Mouse (Mus musculus) mouse trophoblast stem cell (cell line): ENCODE measurements around the gene Prpsap1.
"Not testable (repeated sequence)": the region's sequence is repeated elsewhere in the genome, so short reads cannot be mapped to it uniquely, and the experiment has no call there.

Source experiments
- in situ Hi-C, 2 experiments: fragments of 300-500 bp; cut with MseI, MboI; formaldehyde crosslinking; loops; 2 replicates in 1 of 2; 3 replicates in 1 of 2; pipeline ENCODE4 v1.15.1; 2025

Prpsap1 gene

DNA sequence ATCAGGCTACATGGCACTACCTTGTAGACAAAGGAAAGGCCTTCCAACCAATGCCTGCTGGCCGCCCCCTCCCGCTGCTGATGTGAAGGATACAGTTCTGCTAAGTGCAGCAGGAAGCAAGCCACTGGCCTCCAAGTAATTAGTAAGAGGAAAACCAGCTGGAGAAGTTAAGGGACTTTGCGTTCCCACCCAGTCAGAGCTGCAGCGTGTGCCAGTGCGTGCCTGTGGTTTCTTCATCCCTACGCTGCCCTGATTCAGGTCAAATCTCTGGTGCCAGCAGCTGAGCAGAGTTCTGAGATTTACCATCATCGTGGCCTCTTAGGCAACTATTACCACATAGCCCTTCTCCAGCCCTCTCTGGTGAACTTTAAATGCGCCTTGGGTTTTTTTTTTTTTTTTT, 24.5 kb upstream of the Prpsap1 start:
- in situ Hi-C loops, result no loop called here

DNA sequence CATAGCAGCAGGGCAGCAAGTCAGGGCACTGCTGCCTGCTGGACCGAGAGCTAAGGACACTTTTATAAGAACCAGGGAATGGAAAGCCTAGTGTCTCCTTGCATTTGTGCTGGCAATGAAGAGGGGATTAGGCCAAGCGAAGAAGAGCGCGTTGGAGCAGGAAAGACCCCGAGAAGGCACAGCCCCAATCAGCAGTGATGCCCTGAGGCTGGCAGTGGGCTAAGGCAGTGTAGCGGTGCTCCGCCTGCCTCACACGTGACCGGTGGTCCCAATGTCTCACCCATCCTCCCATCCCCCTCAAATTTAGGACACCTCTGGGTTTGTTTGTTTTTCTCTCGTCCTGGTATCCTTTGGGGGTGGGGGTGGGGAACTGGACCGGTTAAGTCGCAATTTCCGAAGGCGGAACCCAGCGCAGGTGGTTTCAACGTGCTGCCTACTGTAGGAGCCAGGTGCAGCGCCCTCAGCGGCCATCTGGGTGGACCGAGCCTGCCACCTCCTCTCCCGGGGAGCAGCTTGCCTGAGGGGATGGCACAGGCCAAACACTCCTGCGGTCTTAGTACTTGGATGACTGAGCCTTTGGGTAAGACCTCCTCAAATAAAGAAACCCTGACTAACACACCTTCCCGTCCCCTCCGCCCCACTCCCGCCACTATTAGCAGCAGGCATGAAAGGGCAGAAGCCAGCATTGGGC, 21.5 kb upstream of the Prpsap1 start:
- in situ Hi-C loops, result no loop called here

DNA sequence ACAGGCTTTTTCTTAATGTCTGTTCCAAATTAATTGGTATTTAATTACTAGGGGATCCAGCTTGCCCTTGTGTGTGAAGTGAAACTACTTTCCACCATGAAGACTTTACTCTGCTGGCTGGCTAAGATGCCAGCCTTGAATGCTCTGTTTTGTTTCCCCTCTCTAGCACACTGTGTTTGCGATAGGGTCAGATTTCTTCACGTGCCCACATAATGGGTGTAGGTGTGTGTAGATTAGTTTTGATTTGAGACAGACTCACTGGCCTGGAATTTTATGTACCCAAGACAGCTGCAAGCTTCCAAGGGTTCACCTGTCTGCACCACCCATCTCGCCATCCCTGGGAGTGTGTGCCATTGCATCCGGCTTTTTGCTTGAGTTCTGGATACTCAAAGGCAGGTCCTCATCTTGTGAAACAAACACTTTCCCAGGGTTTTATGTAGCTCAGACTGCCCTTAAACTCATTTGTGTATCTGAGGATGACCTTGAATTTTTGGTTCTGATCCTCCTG, 19.6 kb upstream of the Prpsap1 start:
- in situ Hi-C loops, result no loop called here

DNA sequence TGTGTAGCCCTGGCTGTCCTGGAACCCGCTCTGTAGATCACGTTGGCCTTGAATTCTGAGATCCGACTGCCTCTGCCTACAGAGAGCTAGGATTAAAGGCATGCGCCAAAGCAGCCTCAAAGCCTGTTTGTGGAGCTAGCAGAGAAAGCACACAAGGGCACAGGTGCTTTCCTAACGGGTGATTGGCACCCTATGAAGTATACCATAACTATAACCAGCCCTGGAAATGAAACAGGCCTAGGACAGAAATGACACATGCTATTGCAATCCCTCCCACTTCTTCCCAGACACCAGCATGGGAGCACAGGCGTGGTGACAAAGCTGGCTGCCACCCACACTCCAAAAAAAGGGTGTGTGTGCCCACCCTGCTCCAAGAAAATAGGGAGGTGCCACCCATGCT, 19.0 kb upstream of the Prpsap1 start:
- in situ Hi-C loops, result no loop called here

DNA sequence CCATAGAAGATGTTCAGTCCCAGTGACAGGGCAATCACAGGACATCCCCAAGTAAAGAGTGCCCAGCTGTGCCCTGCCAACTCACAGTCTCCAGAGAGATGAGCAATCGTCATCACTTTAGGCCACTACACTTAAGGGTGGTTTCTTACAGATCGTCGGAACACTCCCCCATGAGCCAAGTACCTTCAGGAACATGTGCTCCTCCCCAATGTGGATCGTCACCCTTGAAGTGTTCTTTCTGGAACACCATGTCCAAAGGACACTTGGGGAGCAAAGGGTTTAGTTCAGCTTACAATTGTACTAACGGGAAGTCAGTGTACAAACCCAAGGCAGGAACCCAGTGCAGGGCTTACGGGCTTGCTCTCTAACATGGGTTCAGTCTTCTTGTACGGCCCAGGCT, 18.2 kb upstream of the Prpsap1 start:
- in situ Hi-C loops, result no loop called here

DNA sequence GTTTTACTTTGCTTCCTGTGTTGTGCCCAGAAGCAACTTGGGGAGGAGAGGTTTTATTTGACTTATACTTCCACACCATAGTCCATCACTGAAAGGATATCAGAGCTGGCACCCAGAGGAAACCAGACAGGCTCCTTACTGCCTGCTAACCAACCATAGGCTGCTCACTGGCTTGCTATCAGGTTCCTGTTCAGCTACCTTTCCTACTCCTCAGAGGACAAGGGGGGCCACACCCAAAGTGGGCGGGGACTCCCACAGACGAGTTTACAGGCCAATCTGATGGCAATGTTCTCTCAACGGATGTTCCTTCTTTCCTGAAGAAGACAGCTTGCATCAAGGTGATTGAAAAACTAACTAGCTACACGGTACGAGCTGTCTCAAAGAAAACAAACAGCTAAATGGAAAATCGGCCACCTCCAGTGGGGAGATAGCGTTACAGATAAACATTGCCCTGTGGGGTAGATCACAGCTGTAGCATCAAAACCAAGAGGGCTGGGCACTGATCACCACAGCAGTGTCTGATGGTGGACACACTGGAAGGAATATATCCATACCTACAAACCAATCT, 17.4 kb upstream of the Prpsap1 start:
- in situ Hi-C loops, result no loop called here

DNA sequence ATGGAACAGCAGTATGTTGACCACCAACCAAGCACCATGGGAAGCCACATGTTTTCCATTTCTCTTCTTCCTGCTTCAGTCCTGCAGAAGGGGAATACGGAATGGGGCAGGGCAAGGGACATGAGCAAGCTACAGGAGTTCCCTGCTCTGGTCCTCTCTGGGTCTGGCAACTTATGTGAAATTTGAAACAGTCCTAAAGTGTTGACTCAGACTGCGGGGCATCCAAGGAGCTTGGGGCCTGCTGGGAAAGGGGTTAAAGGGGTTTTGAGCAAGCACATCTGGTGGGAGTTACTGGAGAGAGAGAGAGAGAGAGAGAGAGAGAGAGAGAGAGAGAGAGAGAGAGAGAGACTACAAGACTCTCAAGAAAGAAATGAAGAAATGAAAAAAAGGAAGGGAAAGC, 14.7 kb upstream of the Prpsap1 start:
- in situ Hi-C loops, result no loop called here

DNA sequence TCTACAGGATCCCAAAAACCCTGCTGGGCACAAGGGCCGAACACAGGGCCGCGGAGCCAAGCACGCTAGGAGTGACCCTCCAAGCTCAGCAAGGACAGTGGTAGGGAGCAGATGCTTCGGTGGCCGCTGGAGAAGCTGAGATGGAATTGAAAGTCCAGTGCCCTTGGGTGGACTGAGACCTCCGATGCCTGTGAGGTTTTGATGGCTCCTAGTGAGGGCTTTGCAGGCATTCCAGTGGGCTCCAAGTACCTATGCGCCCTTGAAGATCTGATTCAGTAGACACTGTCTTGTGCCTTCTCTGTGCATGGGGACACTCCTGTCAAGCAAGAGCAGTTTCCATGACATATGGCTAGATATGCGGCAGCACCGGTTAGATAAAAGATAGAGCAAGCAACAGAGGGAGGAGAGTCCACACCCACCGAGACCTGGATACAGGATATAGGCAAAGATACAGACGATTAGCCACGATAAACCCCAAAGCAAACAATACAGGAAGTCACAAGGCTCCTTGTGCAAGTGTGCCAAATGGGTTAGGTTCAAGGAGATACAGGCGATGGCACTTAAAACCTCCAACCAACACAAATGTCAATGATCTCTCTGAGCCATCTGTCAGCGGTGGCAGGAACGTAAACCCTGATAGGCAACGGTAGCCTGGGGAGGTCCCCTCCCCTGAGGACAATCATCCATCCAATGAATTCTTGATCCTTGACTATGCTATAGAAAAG, 12.3 kb upstream of the Prpsap1 start:
- in situ Hi-C loops, result no loop called here

DNA sequence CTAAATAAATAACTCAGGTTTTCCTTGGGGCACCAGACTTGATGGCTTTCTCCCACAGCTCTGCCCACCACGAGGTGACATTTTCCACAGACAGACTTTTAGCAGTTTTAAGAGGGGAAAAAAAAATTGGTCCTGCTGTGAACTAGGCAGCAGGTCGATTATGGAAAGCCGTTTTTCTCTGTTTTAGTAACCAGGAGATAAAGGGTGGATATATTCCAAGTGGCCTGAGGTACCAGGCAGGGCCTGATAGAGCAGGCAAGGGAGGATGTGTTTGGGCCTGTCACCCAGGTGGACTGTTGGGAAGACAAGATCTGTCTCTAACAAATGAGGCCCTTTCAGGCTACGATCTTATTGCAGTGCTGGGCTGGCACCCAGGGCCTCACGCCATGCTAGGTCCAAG, 11.6 kb upstream of the Prpsap1 start:
- in situ Hi-C loops, result no loop called here

DNA sequence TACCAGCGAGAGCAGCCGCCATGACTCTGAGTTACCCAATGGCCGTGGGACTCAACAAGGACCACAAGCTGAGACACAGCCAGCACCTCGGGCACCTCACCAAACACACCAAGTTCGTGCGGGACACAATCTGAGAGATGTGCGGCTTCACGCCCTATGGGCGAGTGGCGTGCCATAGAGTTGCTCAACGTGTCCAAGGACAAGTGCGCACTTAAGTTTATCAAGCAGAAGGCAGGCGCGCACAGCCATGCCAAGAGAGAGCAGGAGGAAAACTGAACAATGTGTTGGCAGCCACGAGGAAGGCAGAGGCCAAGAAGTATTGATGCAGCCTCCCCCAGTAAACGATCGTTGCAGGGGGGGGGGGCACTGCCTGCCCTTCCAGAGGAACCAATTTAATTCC, 10.5 kb upstream of the Prpsap1 start:
- in situ Hi-C loops, result no loop called here

DNA sequence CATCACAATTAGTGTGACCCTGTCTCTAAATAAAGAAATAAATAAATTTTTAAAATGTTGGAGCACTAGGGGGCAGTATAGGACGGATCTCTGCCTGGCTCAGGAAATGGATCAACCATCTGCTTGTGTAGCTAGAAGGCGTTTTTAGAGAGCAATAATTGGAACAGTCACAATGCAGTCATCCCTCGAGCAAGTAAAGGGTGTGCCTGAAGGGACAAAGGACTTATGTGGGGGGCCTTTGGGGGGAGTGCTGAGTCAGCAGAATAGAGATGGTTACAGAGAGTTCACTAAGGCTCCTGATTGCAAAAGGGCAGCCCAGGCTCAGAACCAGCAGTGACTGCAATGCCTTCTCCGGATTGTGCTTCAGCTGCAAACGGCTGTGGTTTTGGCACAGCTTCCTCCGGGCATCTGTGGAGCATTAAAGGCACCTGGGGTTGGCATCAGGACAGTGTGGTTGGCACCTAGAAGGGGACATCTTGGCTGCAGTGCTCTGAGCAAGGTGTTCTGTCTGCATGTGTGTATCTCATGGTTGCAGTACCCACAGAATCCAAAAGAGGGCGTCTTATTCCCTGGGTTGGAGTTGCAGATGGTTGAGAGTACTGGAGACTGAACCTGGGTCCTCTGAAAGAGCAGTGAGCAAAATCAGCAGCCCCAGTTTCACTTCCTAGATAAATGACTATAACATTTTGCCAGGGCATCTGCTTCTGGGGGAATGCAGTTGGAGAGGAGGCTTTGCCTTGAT, 7.2 kb upstream of the Prpsap1 start:
- in situ Hi-C loops, result no loop called here

DNA sequence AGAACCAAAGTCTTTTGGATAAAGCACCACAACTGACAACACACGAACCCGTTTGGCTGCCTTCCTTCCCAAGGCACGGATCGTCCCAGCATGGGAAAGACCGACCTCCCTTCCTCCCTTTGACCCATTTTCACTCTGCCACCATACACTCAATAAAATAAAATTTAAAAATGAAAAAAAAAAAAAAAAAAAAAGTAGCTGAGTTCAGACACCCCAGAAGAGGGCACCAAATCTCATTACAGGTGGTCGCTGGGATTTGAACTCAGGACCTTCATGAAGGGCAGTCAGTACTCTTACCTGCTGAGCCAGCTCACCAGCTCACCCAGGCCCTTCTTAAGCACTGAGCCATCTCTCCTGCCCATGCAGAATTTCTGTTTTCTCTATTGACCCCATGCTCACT, 5.0 kb upstream of the Prpsap1 start:
- in situ Hi-C loops, result loop anchor here in 1 of 2 experiments (5.0 kb wide), 1 partner anchor 33 kb away; the partner anchor contains the start of gene Sphk1

DNA sequence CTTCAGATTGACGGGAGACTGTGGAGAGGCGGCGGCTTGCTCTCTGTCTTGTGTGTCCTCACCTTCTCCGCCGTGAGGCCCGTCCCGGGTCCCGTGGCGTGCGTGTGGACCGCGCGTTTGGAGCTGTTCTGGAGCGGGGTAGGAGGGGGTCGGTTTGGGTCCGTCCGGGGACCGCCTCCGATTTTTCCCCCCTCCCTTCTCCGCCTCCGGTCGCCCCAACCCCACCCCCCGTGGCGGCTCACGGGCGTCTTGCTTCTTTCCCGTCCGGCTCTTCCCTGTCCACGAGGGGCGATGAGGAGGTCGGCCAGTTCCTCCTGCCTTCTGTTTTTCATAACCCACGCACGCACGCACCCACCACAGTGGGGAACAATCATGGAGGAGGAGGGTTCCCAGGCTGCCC, 4.6 kb upstream of the Prpsap1 start:
- in situ Hi-C loops, result loop anchor here in 1 of 2 experiments (5.0 kb wide), 1 partner anchor 34 kb away; the partner anchor contains the start of gene Sphk1

DNA sequence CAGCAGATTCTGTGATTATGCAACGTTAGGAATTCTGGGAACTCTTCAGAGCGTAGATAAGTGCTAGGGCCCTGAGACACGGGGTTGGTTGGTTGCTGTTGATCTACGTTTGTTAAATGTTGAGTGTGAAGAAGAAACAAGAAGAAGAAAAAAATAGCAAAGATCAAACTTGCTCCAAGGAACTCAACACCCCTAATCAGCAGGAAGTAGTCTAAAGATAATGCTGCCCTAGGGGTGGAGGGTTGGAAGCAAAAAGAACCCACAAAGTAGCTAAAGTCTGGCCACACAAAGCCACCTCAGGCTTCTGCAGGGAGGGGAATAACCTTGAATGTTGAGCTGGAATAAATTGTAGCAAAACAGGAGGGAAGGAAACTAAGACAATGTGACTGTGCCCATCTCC, 3.3 kb upstream of the Prpsap1 start:
- in situ Hi-C loops, result loop anchor here in 1 of 2 experiments (5.0 kb wide), 1 partner anchor 35 kb away; the partner anchor contains the start of gene Sphk1

DNA sequence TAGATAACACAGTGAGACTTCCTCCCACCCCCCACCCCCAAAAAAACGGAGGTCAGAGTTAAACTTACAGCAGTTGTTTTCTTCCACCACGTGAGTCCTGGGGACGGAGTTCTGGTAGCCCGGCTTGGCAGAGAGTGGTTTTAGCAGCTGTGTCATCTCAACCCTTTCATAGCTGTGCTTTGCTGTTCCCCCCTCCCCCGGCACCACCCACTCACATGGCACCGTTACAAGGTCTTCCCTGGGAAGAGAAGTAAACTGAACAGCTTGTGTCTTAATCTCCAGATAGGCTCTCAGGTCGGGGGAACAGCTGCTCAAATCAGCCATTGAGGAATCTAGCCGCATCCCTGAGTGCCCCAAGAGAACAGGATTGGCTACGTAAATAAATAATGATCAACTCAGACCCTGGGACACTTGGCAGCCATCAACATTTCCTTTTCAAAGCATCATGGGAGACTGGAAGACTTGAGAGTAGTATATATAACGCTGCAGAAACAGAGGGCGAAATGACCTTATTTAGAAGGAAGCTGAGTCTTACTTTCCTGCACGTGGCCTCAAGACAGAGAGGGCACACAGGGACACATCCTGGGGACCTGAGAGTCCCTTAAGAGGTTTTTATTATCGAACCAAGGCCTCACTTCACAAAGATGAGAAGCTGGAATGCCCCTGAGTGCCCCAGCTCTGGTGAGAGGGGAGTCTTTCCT, 622 bp upstream of the Prpsap1 start:
- in situ Hi-C loops, result loop anchor here in 1 of 2 experiments (5.0 kb wide), 1 partner anchor 38 kb away; the partner anchor contains the start of gene Sphk1

DNA sequence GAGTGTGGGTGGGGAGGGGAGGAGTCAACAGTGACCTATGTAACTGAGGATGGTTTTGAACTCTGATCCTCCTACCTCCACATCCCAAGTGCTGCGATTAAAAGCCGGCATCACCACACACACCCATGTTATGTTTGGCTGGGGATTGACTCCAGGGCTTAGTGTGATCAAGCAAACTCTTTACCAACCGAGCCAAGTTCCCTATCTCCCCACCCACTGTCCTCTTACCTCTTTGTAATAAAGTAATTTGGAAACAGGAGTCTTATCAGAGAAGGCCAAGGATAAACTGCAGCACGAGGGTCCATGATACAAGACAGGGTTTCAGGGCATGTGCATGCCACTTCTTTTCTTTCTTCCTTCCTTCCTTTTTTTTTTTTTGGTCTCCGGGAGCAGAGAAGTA, 811 bp downstream of the Prpsap1 start:
- in situ Hi-C loops, result no loop called here

DNA sequence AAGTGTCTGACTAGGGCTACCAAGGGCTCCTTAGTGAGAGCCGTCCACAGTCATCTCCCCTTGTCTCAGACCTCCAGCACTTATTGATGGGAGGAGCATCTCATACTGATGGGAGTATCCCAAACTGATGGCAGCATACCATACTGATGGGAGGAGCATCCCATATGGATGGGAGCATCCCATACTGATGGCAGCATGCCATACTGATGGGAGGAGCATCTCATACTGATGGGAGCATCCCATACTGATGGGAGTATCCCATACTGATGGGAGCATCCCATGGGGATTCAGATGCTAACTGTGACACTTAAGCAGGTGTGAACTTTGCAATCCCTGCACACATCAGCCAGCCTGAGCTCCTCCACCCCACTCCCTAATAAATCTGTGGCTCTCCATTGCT, 1.5 kb downstream of the Prpsap1 start:
- in situ Hi-C loops, result not testable (repeated sequence)

DNA sequence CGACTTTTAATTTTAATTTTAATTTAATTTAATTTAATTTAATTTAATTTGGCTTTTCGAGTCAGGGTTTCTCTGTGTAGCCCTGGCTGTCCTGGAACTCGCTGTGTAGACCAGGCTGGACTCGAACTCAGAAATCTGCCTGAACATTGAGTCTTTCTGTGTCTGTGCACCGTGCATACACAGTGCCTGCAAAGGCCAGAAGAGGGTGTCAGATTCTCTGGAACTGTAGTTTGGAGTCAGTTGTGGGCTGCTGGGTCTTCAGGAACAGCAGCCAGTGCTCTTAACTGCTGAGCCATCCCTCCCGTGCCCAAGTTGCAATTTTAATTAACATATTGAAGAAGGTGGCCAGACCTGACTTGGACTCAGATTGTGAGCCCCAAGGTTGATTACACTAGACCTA, 2.7 kb downstream of the Prpsap1 start:
- in situ Hi-C loops, result no loop called here

DNA sequence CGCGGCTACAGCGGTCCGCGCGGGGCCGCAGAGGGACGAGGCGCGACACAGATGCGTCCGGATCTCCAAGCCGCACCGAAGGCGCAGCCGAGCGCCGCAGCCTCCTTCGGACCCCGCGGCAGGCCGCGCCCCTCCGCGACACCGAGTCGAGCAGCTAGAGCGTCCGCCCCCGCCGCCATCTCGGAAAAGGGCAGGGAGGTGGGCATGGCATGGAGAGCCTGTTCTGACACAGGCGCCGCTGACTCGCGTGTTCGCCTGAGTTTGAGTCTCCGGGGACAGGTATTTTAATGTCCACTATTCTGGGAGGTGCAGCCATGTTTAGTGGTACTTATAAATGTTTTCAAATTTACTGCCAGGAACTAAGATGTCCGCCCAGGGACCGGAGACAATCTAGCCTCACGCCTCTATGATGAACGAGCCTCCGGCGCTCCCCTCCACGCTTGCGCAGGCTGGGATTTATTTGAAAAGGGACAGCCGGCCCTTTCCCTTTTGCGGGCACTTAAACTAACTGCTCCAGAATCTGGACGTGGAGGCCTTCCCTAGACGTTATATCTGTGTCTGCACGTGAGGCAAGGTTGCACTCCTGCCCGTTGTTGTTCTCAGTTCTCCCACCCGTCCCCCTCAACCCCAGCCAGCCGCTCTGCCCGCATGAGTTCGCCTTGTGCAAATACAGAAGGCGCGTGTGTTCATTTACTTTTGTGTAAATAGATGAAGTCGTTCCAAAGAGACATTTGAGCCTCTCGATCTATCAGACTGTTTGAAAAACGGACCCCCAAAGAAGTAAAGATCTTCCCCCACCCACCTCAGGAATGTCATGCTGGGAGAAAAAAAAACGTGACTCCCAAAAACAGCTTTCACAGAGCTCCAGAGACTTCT, 3.5 kb downstream of the Prpsap1 start:
- in situ Hi-C loops, result no loop called here

DNA sequence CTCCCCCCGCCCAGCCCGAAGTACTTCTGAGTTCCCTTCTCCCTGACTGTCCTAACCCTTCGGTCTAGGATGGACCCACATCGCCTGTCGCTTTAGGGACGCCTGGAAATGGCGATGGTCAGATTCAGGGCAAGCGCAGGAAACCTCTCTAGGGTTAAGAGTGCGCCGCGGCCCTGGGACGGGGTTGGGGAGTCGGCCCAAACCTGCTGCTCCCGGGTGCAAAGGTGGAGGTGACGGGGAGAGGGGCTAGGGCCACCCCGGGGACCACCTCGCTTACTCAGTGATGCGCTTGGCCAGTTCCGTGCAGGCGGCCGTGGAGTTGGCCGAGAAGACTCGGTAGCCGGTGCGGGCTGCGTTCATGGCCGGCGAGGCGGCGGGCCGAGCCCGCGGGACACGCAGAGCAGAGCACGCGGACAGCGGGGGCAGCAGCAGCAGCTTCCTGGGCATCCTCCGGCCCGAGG, 4.2 kb downstream of the Prpsap1 start:
- in situ Hi-C loops, result no loop called here
